Mouse (Mus musculus): Measurements from ENCODE around the gene Coq9. TPM values are rescaled to one million over a fixed set of nuclear protein-coding genes. Genes with fewer than 3 reads are reported as not detected.

Coq9 gene
- polyA plus RNA-seq, 1 experiment: 176 TPM

DNA sequence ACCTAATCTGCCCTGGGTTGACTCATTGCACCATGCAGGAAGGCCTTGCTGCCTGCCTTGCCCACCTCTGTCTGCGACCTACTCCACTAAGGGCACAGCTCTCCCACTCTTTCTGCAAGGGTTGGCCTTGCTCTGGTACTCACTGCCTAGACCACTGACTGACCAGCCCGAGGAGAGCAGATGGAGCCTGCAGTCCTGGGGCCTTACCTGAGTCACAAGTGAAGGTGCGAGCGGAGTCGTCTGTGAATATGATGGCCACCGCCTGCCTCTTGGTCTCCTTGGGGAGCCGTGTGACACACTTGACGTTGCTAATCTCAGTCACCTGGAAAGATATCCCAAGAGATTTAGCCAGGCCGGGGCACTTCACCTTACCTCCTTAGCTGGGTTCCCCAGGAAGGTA lies 28.8 kb downstream of the Coq9 start:
- peaks cover 16% of the 10 kb centered on the region for H3K36me3 ChIP-seq (ENCODE audit: control insufficient read depth, insufficient read depth, low read length)

DNA sequence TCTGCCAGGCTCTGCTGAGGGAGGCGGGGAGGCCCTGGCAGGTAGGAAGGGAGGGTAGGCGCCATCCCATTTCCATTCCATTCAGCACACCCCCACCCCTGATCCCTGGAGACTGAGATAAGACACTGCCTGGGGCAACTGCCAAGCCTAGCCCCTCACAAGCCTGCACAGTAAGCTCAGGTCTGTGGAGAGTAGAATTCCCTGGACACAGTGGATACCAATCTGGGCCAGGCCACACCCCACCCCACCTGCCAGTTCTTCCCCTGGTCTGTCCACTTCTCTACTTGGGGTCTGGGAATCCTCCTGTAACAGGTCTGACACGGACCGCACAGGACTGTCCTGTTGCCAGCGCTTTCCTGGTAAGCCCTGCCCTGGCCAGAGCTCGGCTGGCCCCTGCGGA lies 31.0 kb downstream of the Coq9 start:
- 96% methylated on average over 7 of the region's 7 CpGs for WGBS
- TF ChIP-seq POLR2A (IDR thresholded peaks at IDR 0.05; ENCODE audit: control insufficient read depth, extremely low read depth, insufficient read depth, low read length, poor library complexity) (no peak), CTCF (IDR thresholded peaks at IDR 0.05; ENCODE audit: borderline replicate concordance, control insufficient read depth, extremely low read depth, insufficient read depth, low read length, poor library complexity) (no peak)
- peaks cover 11% of the 10 kb centered on the region; the same call in 1 of the 2 replicates for H3K4me1 ChIP-seq (replicated peaks; ENCODE audit: control insufficient read depth, insufficient read depth, low read length)
- no peaks in the 10 kb centered on the region; the same call in 1 of the 2 replicates for H3K27me3 ChIP-seq (ENCODE audit: control insufficient read depth, insufficient read depth, low read length)
- H3K27ac ChIP-seq (ENCODE audit: control insufficient read depth, insufficient read depth, low read length): no peak overlapping the region
- DNase-seq: no peak
- H3K4me3 ChIP-seq (ENCODE audit: control insufficient read depth, insufficient read depth, low read length): no peak overlapping the region
- peaks cover 1% of the 10 kb centered on the region; the same call in 1 of the 2 replicates for H3K36me3 ChIP-seq (ENCODE audit: control insufficient read depth, insufficient read depth, low read length)

More for the DNA sequence above, 28.8 kb downstream of the Coq9 start:
- 95% methylated on average over 9 of the region's 9 CpGs for WGBS
- DNase-seq: no peak
- no peak for TF ChIP-seq POLR2A (IDR thresholded peaks at IDR 0.05; ENCODE audit: control insufficient read depth, extremely low read depth, insufficient read depth, low read length, poor library complexity)
- TF ChIP-seq CTCF (IDR thresholded peaks at IDR 0.05; ENCODE audit: borderline replicate concordance, control insufficient read depth, extremely low read depth, insufficient read depth, low read length, poor library complexity): no peak
- H3K4me1 ChIP-seq (replicated peaks; ENCODE audit: control insufficient read depth, insufficient read depth, low read length): peaks cover 11% of the 10 kb centered on the region; the same call in 1 of the 2 replicates
- H3K4me3 ChIP-seq (ENCODE audit: control insufficient read depth, insufficient read depth, low read length): no peak overlapping the region
- H3K27me3 ChIP-seq (ENCODE audit: control insufficient read depth, insufficient read depth, low read length): no peaks in the 10 kb centered on the region; the same call in 1 of the 2 replicates
- H3K27ac ChIP-seq (ENCODE audit: control insufficient read depth, insufficient read depth, low read length): no peak overlapping the region

DNA sequence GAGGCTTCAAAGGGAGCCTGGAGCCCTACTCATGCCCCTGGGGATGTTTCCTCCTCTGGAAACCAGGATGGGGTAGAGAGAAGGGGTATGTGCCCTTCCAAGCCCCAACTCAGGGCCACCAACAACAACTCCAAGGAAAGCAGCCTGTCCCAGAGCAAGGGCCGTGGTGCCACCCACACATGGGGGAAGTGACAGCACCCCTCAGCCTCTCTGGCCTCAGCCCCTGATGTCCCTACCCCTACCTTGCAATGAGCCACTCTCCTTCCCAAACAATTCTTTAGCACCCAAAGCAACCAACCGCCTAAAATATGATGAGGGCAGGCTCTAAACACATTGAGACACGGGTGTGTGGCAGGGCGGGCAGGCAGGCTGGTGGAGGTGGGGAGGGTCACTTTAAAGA lies 31.9 kb downstream of the Coq9 start:
- no peak for TF ChIP-seq CTCF (IDR thresholded peaks at IDR 0.05; ENCODE audit: borderline replicate concordance, control insufficient read depth, extremely low read depth, insufficient read depth, low read length, poor library complexity)
- TF ChIP-seq POLR2A (IDR thresholded peaks at IDR 0.05; ENCODE audit: control insufficient read depth, extremely low read depth, insufficient read depth, low read length, poor library complexity): no peak
- H3K27me3 ChIP-seq (ENCODE audit: control insufficient read depth, insufficient read depth, low read length): no peaks in the 10 kb centered on the region; the same call in 1 of the 2 replicates
- no peaks in the 10 kb centered on the region for H3K36me3 ChIP-seq (ENCODE audit: control insufficient read depth, insufficient read depth, low read length)
- no peak for DNase-seq
- H3K4me3 ChIP-seq (ENCODE audit: control insufficient read depth, insufficient read depth, low read length): no peak overlapping the region
- peaks cover 11% of the 10 kb centered on the region; the same call in 1 of the 2 replicates for H3K4me1 ChIP-seq (replicated peaks; ENCODE audit: control insufficient read depth, insufficient read depth, low read length)
- WGBS: 46% methylated on average over 4 of the region's 4 CpGs
- H3K27ac ChIP-seq (ENCODE audit: control insufficient read depth, insufficient read depth, low read length): no peak overlapping the region

DNA sequence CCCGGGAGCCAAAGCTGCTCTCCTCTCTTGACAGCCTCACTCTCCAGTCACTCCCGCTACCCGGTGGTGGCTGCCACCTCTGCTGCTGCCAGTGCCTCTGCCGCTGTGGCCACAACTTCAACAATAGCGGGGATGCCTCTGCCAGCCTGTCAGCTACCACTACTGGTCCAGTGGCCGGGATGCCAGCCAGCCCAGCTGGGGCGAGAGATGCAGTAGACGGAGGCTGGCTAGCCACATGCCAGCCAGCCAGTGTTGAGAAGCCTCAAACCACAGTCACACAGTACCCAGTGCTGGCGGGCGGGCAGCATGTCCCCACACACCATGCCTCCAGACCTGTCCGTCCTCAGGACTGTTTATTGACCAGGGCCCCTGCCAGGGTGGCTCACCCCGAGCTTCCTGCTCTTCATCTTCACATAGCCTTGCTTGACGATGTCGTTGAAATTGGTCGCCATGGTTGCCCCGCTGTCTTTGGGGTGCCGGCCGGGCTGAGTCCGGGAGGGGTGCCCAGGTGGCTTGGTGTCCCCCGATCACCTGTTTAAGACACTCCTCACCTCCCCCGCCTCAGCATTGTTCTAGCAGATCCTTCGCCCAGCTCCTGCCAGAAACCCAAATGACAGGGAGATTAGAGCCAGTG lies 32.5 kb downstream of the Coq9 start:
- H3K27ac ChIP-seq (ENCODE audit: control insufficient read depth, insufficient read depth, low read length): no peak overlapping the region
- H3K27me3 ChIP-seq (ENCODE audit: control insufficient read depth, insufficient read depth, low read length): no peaks in the 10 kb centered on the region; the same call in 1 of the 2 replicates
- H3K36me3 ChIP-seq (ENCODE audit: control insufficient read depth, insufficient read depth, low read length): no peaks in the 10 kb centered on the region
- H3K4me1 ChIP-seq (replicated peaks; ENCODE audit: control insufficient read depth, insufficient read depth, low read length): peaks cover 16% of the 10 kb centered on the region
- 4% methylated on average over 22 of the region's 22 CpGs for WGBS
- TF ChIP-seq POLR2A (IDR thresholded peaks at IDR 0.05; ENCODE audit: control insufficient read depth, extremely low read depth, insufficient read depth, low read length, poor library complexity): no peak
- TF ChIP-seq CTCF (IDR thresholded peaks at IDR 0.05; ENCODE audit: borderline replicate concordance, control insufficient read depth, extremely low read depth, insufficient read depth, low read length, poor library complexity): no peak
- DNase-seq: no peak
- peak overlapping the region; percentile 2; the same call in 1 of the 2 replicates for H3K4me3 ChIP-seq (ENCODE audit: control insufficient read depth, insufficient read depth, low read length)

DNA sequence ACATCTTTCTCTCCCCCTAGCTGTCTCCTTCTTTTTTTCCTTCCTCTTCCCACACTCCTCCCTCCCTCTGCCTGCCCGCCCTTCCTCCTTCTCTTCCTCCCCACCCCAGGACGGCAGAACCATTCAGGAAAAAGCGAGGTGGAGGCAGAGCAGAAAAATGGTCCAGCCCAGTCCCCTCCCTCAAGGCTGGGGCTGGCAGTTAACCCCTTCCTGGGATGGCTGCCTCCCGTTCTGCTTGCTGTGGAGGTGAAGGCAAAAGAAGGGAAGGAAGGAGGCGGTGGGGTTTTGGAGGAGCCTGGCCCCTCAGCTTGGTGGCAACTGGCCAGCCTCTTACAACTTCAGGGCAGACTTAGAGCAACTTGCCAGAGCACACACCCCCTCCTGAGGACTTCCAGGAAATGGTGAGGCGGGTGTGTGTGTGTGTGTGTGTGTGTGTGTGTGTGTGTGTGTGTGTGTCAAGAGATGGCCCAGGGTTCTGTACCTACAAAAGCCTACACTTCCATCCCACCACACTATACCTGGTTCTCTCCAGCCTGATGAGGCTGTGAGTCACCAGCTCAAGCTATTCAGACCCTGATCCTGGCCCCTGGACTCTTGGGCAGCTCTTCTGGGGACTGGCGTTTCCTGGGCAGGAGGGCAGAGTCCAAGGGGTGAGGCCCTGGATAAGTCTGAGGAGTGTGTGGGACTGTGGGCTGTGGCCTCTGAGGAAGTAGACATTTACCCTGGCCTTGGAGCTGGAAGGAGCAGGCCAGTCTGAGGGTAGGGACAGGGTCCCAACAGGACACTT lies 33.2 kb downstream of the Coq9 start:
- Histone ChIP-seq H3K4me1 (replicated peaks; ENCODE audit: control insufficient read depth, insufficient read depth, low read length) (peaks cover 21% of the 10 kb centered on the region), H3K4me3 (ENCODE audit: control insufficient read depth, insufficient read depth, low read length) (peak overlapping the region; percentile 2; the same call in 1 of the 2 replicates), H3K27ac (ENCODE audit: control insufficient read depth, insufficient read depth, low read length) (no peak overlapping the region), H3K27me3 (ENCODE audit: control insufficient read depth, insufficient read depth, low read length) (no peaks in the 10 kb centered on the region; the same call in 1 of the 2 replicates), H3K36me3 (ENCODE audit: control insufficient read depth, insufficient read depth, low read length) (no peaks in the 10 kb centered on the region)
- no peak for DNase-seq
- TF ChIP-seq CTCF (IDR thresholded peaks at IDR 0.05; ENCODE audit: borderline replicate concordance, control insufficient read depth, extremely low read depth, insufficient read depth, low read length, poor library complexity) (no peak), POLR2A (IDR thresholded peaks at IDR 0.05; ENCODE audit: control insufficient read depth, extremely low read depth, insufficient read depth, low read length, poor library complexity) (no peak)
- WGBS: 10% methylated on average over 7 of the region's 7 CpGs

DNA sequence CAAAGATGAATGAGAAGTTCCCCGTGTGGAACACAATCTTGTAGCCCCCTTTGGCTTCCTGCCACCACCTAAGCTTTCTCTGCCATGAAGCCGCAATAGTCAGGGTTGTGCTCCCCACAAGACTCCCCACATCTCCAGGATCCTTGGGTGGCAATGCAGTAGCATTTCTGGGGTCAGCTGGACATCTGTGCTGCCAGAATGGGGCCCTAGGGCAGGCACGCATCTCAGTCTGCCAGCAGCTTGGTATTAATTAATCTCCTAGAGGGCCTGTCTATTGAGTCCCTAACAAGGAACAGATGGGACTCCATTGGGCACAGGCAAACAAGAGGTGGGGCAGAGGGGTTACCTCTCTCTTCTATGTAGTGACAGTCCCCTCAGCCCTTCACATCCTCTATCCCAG lies 34.0 kb downstream of the Coq9 start:
- WGBS: 65% methylated on average over 3 of the region's 3 CpGs
- no peak for DNase-seq
- Histone ChIP-seq H3K36me3 (ENCODE audit: control insufficient read depth, insufficient read depth, low read length) (no peaks in the 10 kb centered on the region), H3K4me1 (replicated peaks; ENCODE audit: control insufficient read depth, insufficient read depth, low read length) (peaks cover 26% of the 10 kb centered on the region), H3K4me3 (ENCODE audit: control insufficient read depth, insufficient read depth, low read length) (no peak overlapping the region), H3K27ac (ENCODE audit: control insufficient read depth, insufficient read depth, low read length) (no peak overlapping the region), H3K27me3 (ENCODE audit: control insufficient read depth, insufficient read depth, low read length) (no peaks in the 10 kb centered on the region; the same call in 1 of the 2 replicates)
- TF ChIP-seq POLR2A (IDR thresholded peaks at IDR 0.05; ENCODE audit: control insufficient read depth, extremely low read depth, insufficient read depth, low read length, poor library complexity) (no peak), CTCF (IDR thresholded peaks at IDR 0.05; ENCODE audit: borderline replicate concordance, control insufficient read depth, extremely low read depth, insufficient read depth, low read length, poor library complexity) (no peak)

Data from thymus, adult 2 months (tissue).